Mouse (Mus musculus) embryonic facial prominence, embryonic 15.5 days (tissue): Measurements from ENCODE around the gene Pcp4l1. TPM values are rescaled to one million over a fixed set of nuclear protein-coding genes. Genes with fewer than 3 reads are reported as not detected.

Experiments used
- ATAC-seq: fragments of 200-750 bp; cut with Nextera tagmentation; 2 replicates; pipeline ENCODE4 v1.8.0; 2017; ENCODE audit warnings: low read depth, moderate TSS enrichment; ENCODE audit not compliant: insufficient number of reproducible peaks, low FRiP score, low TSS enrichment
- H3K27ac ChIP-seq: fragments of 300-500 bp; sonication (generic); replicated peaks from 2 replicates; pipeline ENCODE4 v1.5.1; 2015; ENCODE audit warnings: mild to moderate bottlenecking, inconsistent platforms
- H3K27me3 ChIP-seq: fragments of 300-500 bp; sonication (generic); 2 replicates; pipeline ENCODE4 v1.6.1; 2015; ENCODE audit warnings: inconsistent platforms
- H3K36me3 ChIP-seq: fragments of 300-500 bp; sonication (generic); 2 replicates; pipeline ENCODE4 v1.6.1; 2015; ENCODE audit warnings: mild to moderate bottlenecking, inconsistent platforms
- H3K4me1 ChIP-seq: fragments of 300-500 bp; sonication (generic); 2 replicates; pipeline ENCODE4 v1.6.1; 2015; ENCODE audit warnings: inconsistent platforms
- H3K4me2 ChIP-seq: fragments of 300-500 bp; sonication (generic); replicated peaks from 2 replicates; pipeline ENCODE4 v1.6.1; 2015; ENCODE audit warnings: mild to moderate bottlenecking, inconsistent platforms
- H3K4me3 ChIP-seq: fragments of 300-500 bp; sonication (generic); replicated peaks from 2 replicates; pipeline ENCODE4 v1.5.1; 2015; ENCODE audit warnings: mild to moderate bottlenecking, inconsistent platforms
- H3K9ac ChIP-seq: fragments of 300-500 bp; sonication (generic); 2 replicates; pipeline ENCODE4 v1.6.1; 2015; ENCODE audit warnings: inconsistent platforms
- H3K9me3 ChIP-seq: fragments of 300-500 bp; sonication (generic); replicated peaks from 2 replicates; pipeline ENCODE4 v1.6.1; 2016; ENCODE audit warnings: inconsistent platforms
- WGBS: fragments of 180-500 bp; shearing (Covaris S2); methylation state at CpG from one replicate; pipeline ENCODE4 v1.1.7; 2015; 5-methylcytosine and 5-hydroxymethylcytosine counted together
- polyA plus RNA-seq: library from polyadenylated mRNA; unstranded; fragments of >200 nt; fragmentation: Nextera tagmentation; extraction: Ambion mirVana; gene quantifications from 2 replicates; pipeline ENCODE4 v1.2.1, GENCODE M21; 2015

The Pcp4l1 gene
- polyA plus RNA-seq, 1 experiment from 2014 or later: 35.8 TPM

GRCm38 (mm10) chr1:171184314-171184713 is 11.8 kb downstream of the Pcp4l1 start:
- Histone ChIP-seq H3K27me3 (no peaks in the 10 kb centered on the region), H3K9ac (no peak overlapping the region), H3K9me3 (no peaks in the 10 kb centered on the region), H3K4me1 (peaks cover 23% of the 10 kb centered on the region), H3K36me3 (no peaks in the 10 kb centered on the region), H3K27ac (0 out of 2 replicates have a peak overlapping the region, but pooled peaks have one; percentile 4), H3K4me2 (no peak overlapping the region), H3K4me3 (no peak overlapping the region)
- WGBS: 65% methylated on average over 7 of the region's 7 CpGs
- no peak for ATAC-seq

- Histone ChIP-seq H3K9ac (no peak overlapping the region), H3K4me3 (no peak overlapping the region)
- ATAC-seq: no peak
Observed at GRCm38 (mm10) chr1:171183620-171184019, 12.4 kb downstream of the Pcp4l1 start.

GRCm38 (mm10) chr1:171183025-171183424 is 13.0 kb downstream of the Pcp4l1 start:
- Histone ChIP-seq H3K9ac (no peak overlapping the region), H3K27me3 (no peaks in the 10 kb centered on the region), H3K27ac (no peak overlapping the region), H3K36me3 (no peaks in the 10 kb centered on the region), H3K4me2 (no peak overlapping the region), H3K4me3 (no peak overlapping the region), H3K9me3 (no peaks in the 10 kb centered on the region), H3K4me1 (peaks cover 13% of the 10 kb centered on the region; the same call in 1 of the 2 replicates)
- 84% methylated on average over 3 of the region's 3 CpGs for WGBS
- ATAC-seq: no peak

More at GRCm38 (mm10) chr1:171183620-171184019, 12.4 kb downstream of the Pcp4l1 start:
- Histone ChIP-seq H3K27me3 (no peaks in the 10 kb centered on the region), H3K4me2 (no peak overlapping the region), H3K36me3 (no peaks in the 10 kb centered on the region), H3K9me3 (no peaks in the 10 kb centered on the region), H3K4me1 (peaks cover 16% of the 10 kb centered on the region), H3K27ac (0 out of 2 replicates have a peak overlapping the region, but pooled peaks have one; percentile 4)
- 45% methylated on average over 3 of the region's 3 CpGs for WGBS

- ATAC-seq: no peak
- WGBS: 68% methylated on average over 5 of the region's 5 CpGs
- no peaks in the 10 kb centered on the region for H3K9me3 ChIP-seq
- H3K27me3 ChIP-seq: no peaks in the 10 kb centered on the region
- no peak overlapping the region for H3K4me3 ChIP-seq
- H3K36me3 ChIP-seq: no peaks in the 10 kb centered on the region
- no peak overlapping the region for H3K4me2 ChIP-seq
- peaks cover 4% of the 10 kb centered on the region; the same call in 1 of the 2 replicates for H3K4me1 ChIP-seq
- H3K9ac ChIP-seq: no peak overlapping the region
- H3K27ac ChIP-seq: no peak overlapping the region
Observed at GRCm38 (mm10) chr1:171179487-171180171, 16.4 kb downstream of the Pcp4l1 start.

- Histone ChIP-seq H3K9ac (no peak overlapping the region), H3K4me2 (no peak overlapping the region), H3K4me3 (no peak overlapping the region), H3K9me3 (no peaks in the 10 kb centered on the region), H3K27me3 (no peaks in the 10 kb centered on the region), H3K4me1 (no peaks in the 10 kb centered on the region), H3K27ac (no peak overlapping the region), H3K36me3 (no peaks in the 10 kb centered on the region)
- 93% methylated on average over 8 of the region's 8 CpGs for WGBS
- ATAC-seq: no peak
Observed at GRCm38 (mm10) chr1:171172779-171173178, 23.3 kb downstream of the Pcp4l1 start.

- Histone ChIP-seq H3K4me2 (no peak overlapping the region), H3K27ac (no peak overlapping the region), H3K36me3 (no peaks in the 10 kb centered on the region), H3K9ac (no peak overlapping the region), H3K4me1 (no peaks in the 10 kb centered on the region), H3K9me3 (no peaks in the 10 kb centered on the region), H3K4me3 (no peak overlapping the region), H3K27me3 (no peaks in the 10 kb centered on the region)
- no peak for ATAC-seq
- WGBS: 50% methylated on average over 3 of the region's 3 CpGs
Observed at GRCm38 (mm10) chr1:171171138-171171537, 24.9 kb downstream of the Pcp4l1 start.

- no peaks in the 10 kb centered on the region for H3K9me3 ChIP-seq
- no peak overlapping the region for H3K9ac ChIP-seq
- 53% methylated on average over 3 of the region's 3 CpGs for WGBS
- no peaks in the 10 kb centered on the region for H3K36me3 ChIP-seq
- H3K4me2 ChIP-seq: no peak overlapping the region
- no peaks in the 10 kb centered on the region for H3K27me3 ChIP-seq
- no peak overlapping the region for H3K27ac ChIP-seq
- H3K4me3 ChIP-seq: no peak overlapping the region
- H3K4me1 ChIP-seq: no peaks in the 10 kb centered on the region
- no peak for ATAC-seq
Observed at GRCm38 (mm10) chr1:171169913-171170312, 26.2 kb downstream of the Pcp4l1 start.

GRCm38 (mm10) chr1:171168906-171169305 is 27.2 kb downstream of the Pcp4l1 start:
- H3K27ac ChIP-seq: no peak overlapping the region
- no peak for ATAC-seq

GRCm38 (mm10) chr1:171165629-171166345 is 30.3 kb downstream of the Pcp4l1 start:
- H3K27me3 ChIP-seq: no peaks in the 10 kb centered on the region; the same call in 1 of the 2 replicates
- H3K36me3 ChIP-seq: no peaks in the 10 kb centered on the region
- H3K4me2 ChIP-seq: no peak overlapping the region
- H3K9ac ChIP-seq: no peak overlapping the region
- no peaks in the 10 kb centered on the region for H3K9me3 ChIP-seq
- ATAC-seq: no peak
- no peak overlapping the region for H3K4me3 ChIP-seq
- WGBS: 75% methylated on average over 5 of the region's 5 CpGs
- no peak overlapping the region for H3K27ac ChIP-seq
- no peaks in the 10 kb centered on the region for H3K4me1 ChIP-seq

More at GRCm38 (mm10) chr1:171168906-171169305, 27.2 kb downstream of the Pcp4l1 start:
- Histone ChIP-seq H3K9ac (no peak overlapping the region), H3K27me3 (no peaks in the 10 kb centered on the region), H3K4me3 (no peak overlapping the region), H3K36me3 (no peaks in the 10 kb centered on the region), H3K4me2 (no peak overlapping the region), H3K9me3 (no peaks in the 10 kb centered on the region), H3K4me1 (no peaks in the 10 kb centered on the region)
- WGBS: 86% methylated on average over 12 of the region's 12 CpGs

GRCm38 (mm10) chr1:171164258-171164657 is 31.8 kb downstream of the Pcp4l1 start:
- Histone ChIP-seq H3K27me3 (peaks cover 7% of the 10 kb centered on the region; the same call in 1 of the 2 replicates), H3K4me2 (no peak overlapping the region), H3K4me3 (no peak overlapping the region), H3K9me3 (no peaks in the 10 kb centered on the region), H3K9ac (no peak overlapping the region), H3K36me3 (no peaks in the 10 kb centered on the region), H3K4me1 (peaks cover 11% of the 10 kb centered on the region), H3K27ac (no peak overlapping the region)
- 43% methylated on average over 3 of the region's 3 CpGs for WGBS
- ATAC-seq: no peak

- Histone ChIP-seq H3K9me3 (no peaks in the 10 kb centered on the region), H3K27ac (no peak overlapping the region), H3K9ac (no peak overlapping the region), H3K27me3 (peaks cover 13% of the 10 kb centered on the region), H3K4me3 (no peak overlapping the region), H3K4me1 (peaks cover 12% of the 10 kb centered on the region), H3K36me3 (no peaks in the 10 kb centered on the region), H3K4me2 (no peak overlapping the region)
- 78% methylated on average over 3 of the region's 3 CpGs for WGBS
- no peak for ATAC-seq
Observed at GRCm38 (mm10) chr1:171162526-171162925, 33.5 kb downstream of the Pcp4l1 start.
